Mouse (Mus musculus): Measurements from ENCODE around the gene Nr5a2. TPM values are rescaled to one million over a fixed set of nuclear protein-coding genes. Genes with fewer than 3 reads are reported as not detected.

Gene Nr5a2
- polyA plus RNA-seq, 1 experiment from 2014 or later: 0.28 TPM

DNA sequence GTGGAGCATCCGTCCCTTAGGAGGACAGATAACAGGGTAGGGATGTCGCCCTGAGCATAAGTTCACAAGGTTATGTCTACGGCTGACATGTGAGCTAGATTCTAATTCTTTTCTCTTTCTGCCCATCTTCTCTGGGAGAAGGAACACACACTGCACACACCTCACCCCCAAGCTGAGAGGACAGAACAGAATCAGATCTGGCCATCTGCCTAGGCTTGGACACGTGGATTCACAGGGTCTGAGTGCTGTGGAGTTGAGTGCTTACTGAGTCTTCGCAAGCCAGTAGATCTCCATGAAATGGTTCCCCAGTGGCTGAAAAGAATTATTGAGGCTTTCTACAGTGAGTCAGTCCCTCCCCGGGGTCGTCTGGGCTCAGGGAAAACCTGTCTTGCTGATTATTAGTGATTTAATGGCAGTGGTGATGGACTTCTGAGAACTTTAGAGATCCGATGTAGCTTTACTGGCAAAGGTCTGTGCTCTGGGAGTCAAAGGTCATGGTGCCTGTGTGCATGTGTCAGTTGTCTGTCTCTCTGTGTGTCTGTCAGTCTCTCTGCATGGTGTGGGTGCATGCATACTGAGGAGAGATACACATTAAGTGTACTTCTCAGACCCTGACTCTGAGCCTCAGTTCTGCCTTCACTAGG, 24.8 kb downstream of the Nr5a2 start:
- H3K27ac ChIP-seq (replicated peaks; ENCODE audit: low read depth, low read length): no peak overlapping the region
- H3K9ac ChIP-seq (ENCODE audit: low read length): no peak overlapping the region
- WGBS: 46% methylated on average over 8 of the region's 8 CpGs
- H3K9me3 ChIP-seq (ENCODE audit: control insufficient read depth, low read length): no peaks in the 10 kb centered on the region
- H3K36me3 ChIP-seq (ENCODE audit: control insufficient read depth, insufficient read depth, low read length): no peaks in the 10 kb centered on the region
- H3K4me3 ChIP-seq (ENCODE audit: low read depth, low read length): no peak overlapping the region
- DNase-seq (ENCODE audit: low spot score) (no peak), ATAC-seq (ENCODE audit: insufficient number of reproducible peaks, low FRiP score, low TSS enrichment, low read depth) (no peak)
- no peaks in the 10 kb centered on the region for H3K4me1 ChIP-seq (ENCODE audit: control insufficient read depth, insufficient read depth, low read length)
- H3K4me2 ChIP-seq (ENCODE audit: low read depth, severe bottlenecking): no peak overlapping the region
- H3K27me3 ChIP-seq (ENCODE audit: control insufficient read depth, insufficient read depth, low read length): no peaks in the 10 kb centered on the region

DNA sequence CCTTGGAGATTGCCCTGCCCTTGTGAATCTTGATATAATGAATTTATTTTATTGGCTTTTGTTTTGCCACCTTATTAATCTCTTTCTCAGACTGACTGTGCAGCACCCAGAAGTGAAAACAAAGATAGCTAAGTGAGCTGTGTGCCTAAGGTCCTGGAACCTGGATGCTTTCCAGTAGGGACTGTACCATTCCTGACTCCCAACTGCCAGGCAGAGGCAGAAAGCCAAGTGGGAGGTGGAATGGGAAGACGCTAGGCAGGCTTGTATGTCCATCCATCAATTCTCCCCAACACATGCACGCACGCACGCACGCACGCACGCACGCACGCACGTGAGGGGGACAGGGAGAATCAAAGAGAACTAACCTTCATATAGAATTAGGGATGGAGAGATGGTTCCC, 26.2 kb downstream of the Nr5a2 start:
- DNase-seq (ENCODE audit: low spot score) (no peak), ATAC-seq (ENCODE audit: insufficient number of reproducible peaks, low FRiP score, low TSS enrichment, low read depth) (no peak)
- Histone ChIP-seq H3K4me2 (ENCODE audit: low read depth, severe bottlenecking) (no peak overlapping the region), H3K4me3 (ENCODE audit: low read depth, low read length) (no peak overlapping the region), H3K9ac (ENCODE audit: low read length) (no peak overlapping the region), H3K27me3 (ENCODE audit: control insufficient read depth, insufficient read depth, low read length) (no peaks in the 10 kb centered on the region), H3K9me3 (ENCODE audit: control insufficient read depth, low read length) (no peaks in the 10 kb centered on the region), H3K36me3 (ENCODE audit: control insufficient read depth, insufficient read depth, low read length) (no peaks in the 10 kb centered on the region), H3K27ac (replicated peaks; ENCODE audit: low read depth, low read length) (no peak overlapping the region), H3K4me1 (ENCODE audit: control insufficient read depth, insufficient read depth, low read length) (no peaks in the 10 kb centered on the region)
- 90% methylated on average over 10 of the region's 10 CpGs for WGBS

DNA sequence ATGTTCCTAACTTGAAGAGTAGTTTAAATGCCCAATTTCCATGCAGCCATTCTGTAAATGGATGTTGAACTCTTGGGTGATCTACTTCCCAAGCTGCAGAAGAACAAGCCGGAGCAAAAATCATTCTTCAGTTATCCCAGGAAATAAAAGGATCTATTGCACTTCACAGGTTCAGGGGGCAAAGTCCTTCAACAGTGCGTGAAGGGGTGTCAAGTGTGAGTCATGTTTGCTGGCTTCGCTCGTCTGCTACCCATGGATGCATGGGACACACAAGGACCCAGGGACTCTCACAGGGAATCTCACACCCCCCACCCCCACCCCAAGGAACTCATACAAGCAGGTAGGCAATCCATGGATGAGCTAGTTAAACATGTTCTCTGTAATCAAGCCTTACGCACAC, 29.2 kb downstream of the Nr5a2 start:
- Histone ChIP-seq H3K27ac (replicated peaks; ENCODE audit: low read depth, low read length) (no peak overlapping the region), H3K4me2 (ENCODE audit: low read depth, severe bottlenecking) (no peak overlapping the region), H3K4me3 (ENCODE audit: low read depth, low read length) (no peak overlapping the region), H3K9me3 (ENCODE audit: control insufficient read depth, low read length) (no peaks in the 10 kb centered on the region), H3K27me3 (ENCODE audit: control insufficient read depth, insufficient read depth, low read length) (no peaks in the 10 kb centered on the region), H3K9ac (ENCODE audit: low read length) (no peak overlapping the region), H3K36me3 (ENCODE audit: control insufficient read depth, insufficient read depth, low read length) (no peaks in the 10 kb centered on the region), H3K4me1 (ENCODE audit: control insufficient read depth, insufficient read depth, low read length) (peaks cover 5% of the 10 kb centered on the region; the same call in 1 of the 2 replicates)
- ATAC-seq (ENCODE audit: insufficient number of reproducible peaks, low FRiP score, low TSS enrichment, low read depth) (no peak), DNase-seq (ENCODE audit: low spot score) (no peak)
- 90% methylated on average over 5 of the region's 5 CpGs for WGBS

DNA sequence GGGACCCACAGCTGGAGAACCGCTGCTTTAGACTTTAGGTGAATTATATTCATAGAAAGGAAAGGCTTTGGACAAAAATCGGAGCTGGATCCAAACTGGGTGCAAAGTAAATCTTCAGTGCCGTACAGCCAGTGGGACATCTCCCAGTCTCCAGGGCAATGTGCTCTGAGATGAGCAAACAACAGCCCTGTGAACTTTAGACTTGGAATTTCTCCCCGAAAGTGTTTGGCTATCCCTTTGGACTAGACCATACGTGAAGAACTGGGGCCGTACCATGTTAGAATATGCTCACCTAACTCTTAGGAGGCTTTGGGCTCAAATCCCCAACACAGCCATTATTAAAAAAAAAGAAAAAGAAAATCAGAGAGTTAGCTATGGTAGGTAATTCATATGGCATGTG, 30.5 kb downstream of the Nr5a2 start:
- Histone ChIP-seq H3K36me3 (ENCODE audit: control insufficient read depth, insufficient read depth, low read length) (no peaks in the 10 kb centered on the region), H3K4me3 (ENCODE audit: low read depth, low read length) (no peak overlapping the region), H3K27ac (replicated peaks; ENCODE audit: low read depth, low read length) (no peak overlapping the region), H3K9ac (ENCODE audit: low read length) (no peak overlapping the region), H3K4me2 (ENCODE audit: low read depth, severe bottlenecking) (no peak overlapping the region), H3K27me3 (ENCODE audit: control insufficient read depth, insufficient read depth, low read length) (no peaks in the 10 kb centered on the region), H3K4me1 (ENCODE audit: control insufficient read depth, insufficient read depth, low read length) (peaks cover 5% of the 10 kb centered on the region; the same call in 1 of the 2 replicates), H3K9me3 (ENCODE audit: control insufficient read depth, low read length) (no peaks in the 10 kb centered on the region)
- 95% methylated on average over 6 of the region's 6 CpGs for WGBS
- ATAC-seq (ENCODE audit: insufficient number of reproducible peaks, low FRiP score, low TSS enrichment, low read depth) (no peak), DNase-seq (ENCODE audit: low spot score) (no peak)

DNA sequence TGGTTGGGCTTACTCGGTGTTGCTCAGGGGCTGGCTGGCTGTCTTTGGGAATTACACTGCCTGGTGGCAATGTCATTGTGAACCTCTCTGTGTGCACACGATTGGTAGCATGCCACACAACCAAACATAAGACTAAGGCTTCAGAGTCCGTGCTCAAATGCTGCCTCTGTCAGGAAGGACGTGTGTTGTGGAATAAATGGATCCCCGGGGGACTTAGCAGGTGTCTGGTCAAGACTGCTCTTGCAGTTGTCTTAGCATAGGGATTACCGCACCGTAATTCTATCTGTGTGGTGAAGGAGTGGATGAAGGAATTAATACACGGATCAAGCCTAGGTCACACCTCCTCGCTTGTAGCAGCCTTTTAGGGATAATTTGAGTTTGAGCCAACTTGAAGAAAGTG, 32.8 kb downstream of the Nr5a2 start:
- Histone ChIP-seq H3K4me3 (ENCODE audit: low read depth, low read length) (no peak overlapping the region), H3K9me3 (ENCODE audit: control insufficient read depth, low read length) (no peaks in the 10 kb centered on the region), H3K36me3 (ENCODE audit: control insufficient read depth, insufficient read depth, low read length) (no peaks in the 10 kb centered on the region), H3K9ac (ENCODE audit: low read length) (no peak overlapping the region), H3K27ac (replicated peaks; ENCODE audit: low read depth, low read length) (no peak overlapping the region), H3K4me1 (ENCODE audit: control insufficient read depth, insufficient read depth, low read length) (peaks cover 5% of the 10 kb centered on the region; the same call in 1 of the 2 replicates), H3K4me2 (ENCODE audit: low read depth, severe bottlenecking) (no peak overlapping the region), H3K27me3 (ENCODE audit: control insufficient read depth, insufficient read depth, low read length) (no peaks in the 10 kb centered on the region)
- ATAC-seq (ENCODE audit: insufficient number of reproducible peaks, low FRiP score, low TSS enrichment, low read depth): no peak
- 52% methylated on average over 9 of the region's 9 CpGs for WGBS
- no peak for DNase-seq (ENCODE audit: low spot score)

DNA sequence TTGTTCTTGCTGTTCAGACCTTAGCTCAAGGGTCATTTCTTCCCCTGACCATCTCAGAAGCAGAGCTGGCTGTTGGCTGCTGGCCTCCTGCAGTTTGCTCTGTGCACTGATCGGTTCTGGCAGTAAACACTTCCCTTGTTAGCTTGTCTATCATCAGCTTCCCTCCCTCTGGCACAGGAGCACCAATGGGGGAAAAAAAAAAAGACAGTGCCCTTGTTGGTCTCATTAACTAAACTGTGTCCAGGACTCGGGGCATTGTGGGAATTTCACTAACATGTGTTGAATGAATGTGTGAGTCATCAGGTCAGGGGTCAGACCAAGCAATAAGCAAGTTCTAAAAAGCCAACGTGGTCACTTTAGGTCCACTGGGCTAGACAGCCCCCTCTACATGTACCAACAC, 34.2 kb downstream of the Nr5a2 start:
- Histone ChIP-seq H3K4me3 (ENCODE audit: low read depth, low read length) (no peak overlapping the region), H3K9me3 (ENCODE audit: control insufficient read depth, low read length) (no peaks in the 10 kb centered on the region), H3K4me2 (ENCODE audit: low read depth, severe bottlenecking) (no peak overlapping the region), H3K27me3 (ENCODE audit: control insufficient read depth, insufficient read depth, low read length) (no peaks in the 10 kb centered on the region), H3K9ac (ENCODE audit: low read length) (no peak overlapping the region), H3K36me3 (ENCODE audit: control insufficient read depth, insufficient read depth, low read length) (no peaks in the 10 kb centered on the region), H3K4me1 (ENCODE audit: control insufficient read depth, insufficient read depth, low read length) (peaks cover 5% of the 10 kb centered on the region; the same call in 1 of the 2 replicates), H3K27ac (replicated peaks; ENCODE audit: low read depth, low read length) (no peak overlapping the region)
- no peak for ATAC-seq (ENCODE audit: insufficient number of reproducible peaks, low FRiP score, low TSS enrichment, low read depth)
- WGBS: 11% methylated on average over 3 of the region's 3 CpGs
- DNase-seq (ENCODE audit: low spot score): no peak

DNA sequence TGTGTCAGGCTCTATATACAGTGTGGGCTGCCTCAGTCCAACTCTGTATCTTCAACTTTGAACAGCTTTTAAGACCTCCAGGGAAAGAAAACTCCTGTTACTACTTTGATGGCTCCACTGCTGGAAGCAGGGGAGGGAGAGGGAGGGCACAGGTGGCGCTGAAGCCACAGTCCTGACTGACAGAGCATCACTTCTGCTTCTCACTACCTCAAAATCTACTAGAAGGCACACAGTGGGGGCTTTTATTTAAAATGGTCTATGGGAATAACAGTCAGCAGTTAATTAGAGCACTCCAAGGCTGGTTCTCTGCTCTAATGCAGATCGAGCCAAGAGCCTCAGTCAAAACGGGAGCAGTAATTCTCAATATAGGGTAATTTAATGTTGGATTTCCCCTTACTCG, 40.2 kb downstream of the Nr5a2 start:
- Histone ChIP-seq H3K4me1 (ENCODE audit: control insufficient read depth, insufficient read depth, low read length) (no peaks in the 10 kb centered on the region), H3K4me3 (ENCODE audit: low read depth, low read length) (no peak overlapping the region), H3K36me3 (ENCODE audit: control insufficient read depth, insufficient read depth, low read length) (no peaks in the 10 kb centered on the region), H3K9ac (ENCODE audit: low read length) (no peak overlapping the region), H3K9me3 (ENCODE audit: control insufficient read depth, low read length) (no peaks in the 10 kb centered on the region), H3K4me2 (ENCODE audit: low read depth, severe bottlenecking) (no peak overlapping the region), H3K27ac (replicated peaks; ENCODE audit: low read depth, low read length) (no peak overlapping the region), H3K27me3 (ENCODE audit: control insufficient read depth, insufficient read depth, low read length) (no peaks in the 10 kb centered on the region)
- no peak for DNase-seq (ENCODE audit: low spot score)
- ATAC-seq (ENCODE audit: insufficient number of reproducible peaks, low FRiP score, low TSS enrichment, low read depth): no peak
- 85% methylated on average over 4 of the region's 4 CpGs for WGBS

DNA sequence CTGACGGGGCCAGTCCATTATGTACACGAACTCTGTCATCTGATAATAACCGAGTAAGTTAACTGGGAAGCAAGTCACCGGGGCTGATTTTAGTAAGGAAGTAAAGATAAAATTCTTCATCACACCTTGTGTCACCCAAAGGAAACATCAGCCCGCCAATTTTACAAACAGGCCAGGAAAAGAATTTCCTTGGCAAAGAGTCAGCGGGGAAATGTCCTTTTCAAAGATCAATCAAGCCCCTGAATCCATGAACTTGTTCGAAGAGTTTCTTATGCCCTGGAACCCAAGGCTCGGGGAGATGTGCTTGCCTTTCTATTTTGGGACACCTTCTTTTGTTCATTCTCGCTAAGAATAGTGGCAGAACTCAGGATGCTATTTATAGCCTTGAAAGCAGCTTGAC, 41.5 kb downstream of the Nr5a2 start:
- Histone ChIP-seq H3K4me3 (ENCODE audit: low read depth, low read length) (no peak overlapping the region), H3K4me1 (ENCODE audit: control insufficient read depth, insufficient read depth, low read length) (no peaks in the 10 kb centered on the region), H3K27ac (replicated peaks; ENCODE audit: low read depth, low read length) (no peak overlapping the region), H3K9ac (ENCODE audit: low read length) (no peak overlapping the region), H3K4me2 (ENCODE audit: low read depth, severe bottlenecking) (no peak overlapping the region), H3K9me3 (ENCODE audit: control insufficient read depth, low read length) (no peaks in the 10 kb centered on the region), H3K27me3 (ENCODE audit: control insufficient read depth, insufficient read depth, low read length) (no peaks in the 10 kb centered on the region), H3K36me3 (ENCODE audit: control insufficient read depth, insufficient read depth, low read length) (no peaks in the 10 kb centered on the region)
- WGBS: 82% methylated on average over 9 of the region's 9 CpGs
- no peak for ATAC-seq (ENCODE audit: insufficient number of reproducible peaks, low FRiP score, low TSS enrichment, low read depth)
- no peak for DNase-seq (ENCODE audit: low spot score)

DNA sequence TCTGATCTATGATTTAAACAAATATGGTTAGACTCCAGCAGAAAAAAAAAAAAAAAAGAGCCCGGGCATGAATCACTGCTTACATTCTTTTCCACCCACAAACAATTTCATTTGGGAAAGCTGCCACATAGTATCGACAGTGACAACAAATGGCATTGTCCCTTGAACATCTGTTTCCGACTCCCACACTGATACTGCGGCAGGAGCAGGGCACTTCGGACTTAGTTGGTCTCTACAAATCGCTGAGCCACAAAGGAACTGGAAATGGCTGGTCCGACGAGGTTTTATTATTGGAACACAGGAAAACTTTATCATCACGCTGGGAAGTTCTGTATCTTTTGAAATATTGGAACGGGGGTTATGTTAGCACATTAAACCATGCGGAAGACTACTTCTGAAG, 44.8 kb downstream of the Nr5a2 start:
- ATAC-seq (ENCODE audit: insufficient number of reproducible peaks, low FRiP score, low TSS enrichment, low read depth) (no peak), DNase-seq (ENCODE audit: low spot score) (no peak)
- WGBS: 82% methylated on average over 11 of the region's 11 CpGs
- H3K4me1 ChIP-seq (ENCODE audit: control insufficient read depth, insufficient read depth, low read length): no peaks in the 10 kb centered on the region
- H3K4me3 ChIP-seq (ENCODE audit: low read depth, low read length): no peak overlapping the region
- H3K27me3 ChIP-seq (ENCODE audit: control insufficient read depth, insufficient read depth, low read length): no peaks in the 10 kb centered on the region
- H3K9ac ChIP-seq (ENCODE audit: low read length): no peak overlapping the region
- no peaks in the 10 kb centered on the region for H3K36me3 ChIP-seq (ENCODE audit: control insufficient read depth, insufficient read depth, low read length)
- H3K4me2 ChIP-seq (ENCODE audit: low read depth, severe bottlenecking): no peak overlapping the region
- H3K27ac ChIP-seq (replicated peaks; ENCODE audit: low read depth, low read length): no peak overlapping the region
- no peaks in the 10 kb centered on the region for H3K9me3 ChIP-seq (ENCODE audit: control insufficient read depth, low read length)

Measured in limb, embryonic 11.5 days (tissue).